Mouse (Mus musculus): Measurements from ENCODE around the gene Ilkap. TPM values are rescaled to one million over a fixed set of nuclear protein-coding genes. Genes with fewer than 3 reads are reported as not detected.

Ilkap gene
- total RNA-seq, 2 experiments from 2014 or later: 66.6 to 67.9 TPM

DNA sequence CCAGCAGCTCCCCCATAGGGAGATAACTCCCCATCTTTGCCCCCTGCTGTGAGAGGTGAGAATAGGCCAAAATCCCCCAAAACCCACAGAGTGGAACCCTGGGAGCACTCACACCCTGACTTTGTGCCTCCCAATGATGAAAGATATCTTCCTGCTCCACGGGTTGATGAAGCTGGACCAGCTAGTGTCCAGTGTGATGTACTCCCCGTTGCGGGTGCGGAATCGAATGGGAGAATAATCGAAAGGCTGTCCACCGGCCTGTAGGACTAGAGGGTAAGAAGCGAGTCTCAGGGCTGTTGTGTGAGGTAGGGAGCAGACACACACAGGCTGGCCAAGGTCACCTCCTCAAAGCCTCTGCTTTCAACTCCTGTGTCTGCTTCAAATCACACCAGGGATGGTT, 36.3 kb upstream of the Ilkap start:
- Histone ChIP-seq H3K27ac (peak overlapping the region; percentile 80; the same call in 1 of the 2 replicates), H3K4me3 (no peak overlapping the region)
- DNase-seq (ENCODE audit: low spot score in 2 of 2): no peak
- no peak for TF ChIP-seq CTCF (conservative IDR thresholded peaks at IDR 0.05)

GRCm38 (mm10) chr1:91430761-91431160, 32.1 kb upstream of the Ilkap start:
- TF ChIP-seq CTCF (conservative IDR thresholded peaks at IDR 0.05): no peak
- H3K4me3 ChIP-seq: no peak overlapping the region
- H3K27ac ChIP-seq: no peak overlapping the region
- DNase-seq (ENCODE audit: low spot score in 2 of 2): no peak

- TF ChIP-seq CTCF (conservative IDR thresholded peaks at IDR 0.05): no peak
Observed at GRCm38 (mm10) chr1:91429212-91429611, 30.6 kb upstream of the Ilkap start.

GRCm38 (mm10) chr1:91428614-91429013, 30.0 kb upstream of the Ilkap start:
- TF ChIP-seq CTCF (conservative IDR thresholded peaks at IDR 0.05): peak; percentile 91
- DNase-seq (ENCODE audit: low spot score in 2 of 2): peak; percentile 67 to 79
- H3K4me3 ChIP-seq: no peak overlapping the region
- H3K27ac ChIP-seq: no peak overlapping the region

More at GRCm38 (mm10) chr1:91429212-91429611, 30.6 kb upstream of the Ilkap start:
- Histone ChIP-seq H3K27ac (no peak overlapping the region), H3K4me3 (no peak overlapping the region)
- DNase-seq (ENCODE audit: low spot score in 2 of 2): no peak

GRCm38 (mm10) chr1:91426397-91426796, 27.8 kb upstream of the Ilkap start:
- DNase-seq (ENCODE audit: low spot score in 2 of 2): no peak
- no peak overlapping the region for H3K27ac ChIP-seq
- no peak for TF ChIP-seq CTCF (conservative IDR thresholded peaks at IDR 0.05)
- H3K4me3 ChIP-seq: no peak overlapping the region

GRCm38 (mm10) chr1:91420601-91421065, 22.0 kb upstream of the Ilkap start:
- Histone ChIP-seq H3K27ac (no peak overlapping the region), H3K4me3 (no peak overlapping the region)
- no peak for DNase-seq (ENCODE audit: low spot score in 2 of 2)
- no peak for TF ChIP-seq CTCF (conservative IDR thresholded peaks at IDR 0.05)

- DNase-seq (ENCODE audit: low spot score in 2 of 2): no peak
- TF ChIP-seq CTCF (conservative IDR thresholded peaks at IDR 0.05): no peak
- Histone ChIP-seq H3K4me3 (no peak overlapping the region), H3K27ac (no peak overlapping the region)
Observed at GRCm38 (mm10) chr1:91419862-91420600, 21.4 kb upstream of the Ilkap start.

DNA sequence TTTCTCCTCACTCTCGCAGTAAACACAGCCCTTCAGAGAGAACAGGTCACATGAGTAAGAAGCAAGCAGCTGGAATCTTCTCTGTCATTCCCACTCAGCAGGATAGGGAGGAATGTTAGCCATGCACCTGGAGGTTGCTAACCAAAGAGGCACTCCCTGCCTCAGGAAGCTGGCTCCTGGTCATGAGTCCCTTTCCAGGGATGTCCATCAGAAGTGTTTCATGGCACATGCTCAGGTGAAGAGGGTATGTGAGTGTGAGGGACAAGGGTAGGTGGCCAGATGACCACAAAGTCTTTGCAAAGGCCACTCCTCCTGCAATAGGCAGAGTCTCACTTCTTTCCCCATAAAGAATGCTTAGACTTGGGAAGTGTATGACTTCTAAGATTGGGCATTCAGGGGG, 19.4 kb upstream of the Ilkap start:
- H3K27ac ChIP-seq: no peak overlapping the region
- no peak for TF ChIP-seq CTCF (conservative IDR thresholded peaks at IDR 0.05)
- DNase-seq (ENCODE audit: low spot score in 2 of 2): no peak
- no peak overlapping the region for H3K4me3 ChIP-seq

DNA sequence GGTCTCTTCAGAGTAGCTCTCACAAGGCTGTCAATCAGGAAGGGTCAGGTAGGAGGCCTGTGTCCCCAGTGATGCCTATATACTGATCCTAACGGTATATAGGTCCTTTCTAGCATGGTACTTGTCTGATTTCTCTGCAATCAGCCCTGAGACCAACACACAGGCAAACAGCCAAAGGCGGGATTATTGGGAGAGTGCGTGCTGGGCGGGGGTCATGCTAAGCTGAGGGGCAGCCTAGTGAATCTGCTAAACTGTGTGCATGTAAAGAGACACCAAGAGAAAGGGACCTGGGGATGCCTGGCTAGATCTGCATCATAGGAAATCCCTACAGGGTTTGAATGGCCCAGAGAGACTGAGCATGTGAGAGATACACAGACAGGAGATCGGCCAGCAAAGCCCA, 16.7 kb upstream of the Ilkap start:
- Histone ChIP-seq H3K4me3 (no peak overlapping the region), H3K27ac (no peak overlapping the region)
- no peak for DNase-seq (ENCODE audit: low spot score in 2 of 2)
- no peak for TF ChIP-seq CTCF (conservative IDR thresholded peaks at IDR 0.05)

- no peak for DNase-seq (ENCODE audit: low spot score in 2 of 2)
- H3K27ac ChIP-seq: no peak overlapping the region
- no peak for TF ChIP-seq CTCF (conservative IDR thresholded peaks at IDR 0.05)
- no peak overlapping the region for H3K4me3 ChIP-seq
Observed at GRCm38 (mm10) chr1:91414903-91415302, 16.3 kb upstream of the Ilkap start.

GRCm38 (mm10) chr1:91413898-91414594, 15.4 kb upstream of the Ilkap start, which contains the start of gene Hes6:
Hes6 (minus strand) TSS chr1:91414038.
- peak; percentile 41 to 49 for DNase-seq (ENCODE audit: low spot score in 2 of 2)
- TF ChIP-seq CTCF (conservative IDR thresholded peaks at IDR 0.05): no peak
- H3K27ac ChIP-seq: peak within 1 kb of the TSS; percentile 79
- peak within 1 kb of the TSS; percentile 82 for H3K4me3 ChIP-seq

- TF ChIP-seq CTCF (conservative IDR thresholded peaks at IDR 0.05): no peak
Observed at GRCm38 (mm10) chr1:91413536-91413897, 14.9 kb upstream of the Ilkap start.

GRCm38 (mm10) chr1:91413030-91413506, 14.5 kb upstream of the Ilkap start:
- Histone ChIP-seq H3K27ac (peak overlapping the region; percentile 79), H3K4me3 (peak overlapping the region; percentile 82)
- peak; percentile 87 to 92 for DNase-seq (ENCODE audit: low spot score in 2 of 2)
- TF ChIP-seq CTCF (conservative IDR thresholded peaks at IDR 0.05): no peak

More at GRCm38 (mm10) chr1:91413536-91413897, 14.9 kb upstream of the Ilkap start:
- no peak for DNase-seq (ENCODE audit: low spot score in 2 of 2)
- Histone ChIP-seq H3K27ac (peak overlapping the region; percentile 79), H3K4me3 (peak overlapping the region; percentile 82)
